ENCODE assay signal across 13 mouse cellular contexts in genomic region chr7:116147114-116147513, GRCm38 (mm10).
"Had no signal": no experiment of that assay in that cellular context is flagged by ENCODE, and none has a peak within 500 bp of the region (broad histone marks: within the 10 kb centered on the region; RNA-seq: fewer than 3 reads in every experiment).

No protein-coding gene starts in this region.

- H3K4me1 ChIP-seq: limb, embryonic 15.5 days; liver, embryonic 12.5 days; lung, embryonic 15.5 days; neural tube, embryonic 13.5 days had no signal

- H3K9me3 ChIP-seq: limb, embryonic 15.5 days; liver, embryonic 12.5 days; lung, embryonic 15.5 days; midbrain, embryonic 10.5 days; neural tube, embryonic 13.5 days had no signal

- H3K4me3 ChIP-seq: limb, embryonic 15.5 days; liver, embryonic 12.5 days; lung, embryonic 15.5 days; midbrain, embryonic 10.5 days; neural tube, embryonic 13.5 days had no signal

- DNase-seq: kidney, adult 9 months; kidney, postnatal 36 days; lung, postnatal 4 days; midbrain, embryonic 14.5 days; right cerebral cortex, adult 18-20 months; right cerebral cortex, postnatal 25 days; thymus, postnatal 36 days had no signal

- H3K9ac ChIP-seq: limb, embryonic 15.5 days; liver, embryonic 12.5 days; lung, embryonic 15.5 days; neural tube, embryonic 13.5 days had no signal

- H3K4me2 ChIP-seq: limb, embryonic 15.5 days; liver, embryonic 12.5 days; lung, embryonic 15.5 days; neural tube, embryonic 13.5 days had no signal

- ATAC-seq: liver, embryonic 12.5 days had no signal

- H3K27me3 ChIP-seq: limb, embryonic 15.5 days; liver, embryonic 12.5 days; lung, embryonic 15.5 days; neural tube, embryonic 13.5 days had no signal

- H3K27ac ChIP-seq: kidney, postnatal 0 days; limb, embryonic 15.5 days; liver, embryonic 12.5 days; lung, embryonic 15.5 days; midbrain, embryonic 10.5 days; neural tube, embryonic 13.5 days had no signal

- H3K36me3 ChIP-seq: limb, embryonic 15.5 days; liver, embryonic 12.5 days; lung, embryonic 15.5 days had no signal
